In genomic region chr6:31469431-31469830, GRCm38 (mm10) we compare ENCODE assay signal across 21 mouse cellular contexts.
DNase-seq lines count a peak whose midpoint lies in the region; ATAC-seq lines count a peak whose summit lies in the region.
"Had no signal": no experiment of that assay in that cellular context is flagged by ENCODE, and none has a peak within 500 bp of the region (broad histone marks: within the 10 kb centered on the region; RNA-seq: fewer than 3 reads in every experiment).

No protein-coding gene starts in this region.

- H3K36me3 ChIP-seq in kidney, embryonic 14.5 days (ENCODE audit: control insufficient read depth, insufficient read depth, low read length) = peaks cover 25% of the 10 kb centered on the region

- ATAC-seq in kidney, embryonic 14.5 days (ENCODE audit: low FRiP score, low TSS enrichment) = no peak
- ATAC-seq: forebrain, embryonic 14.5 days; forebrain, embryonic 16.5 days had no signal

- H3K27ac ChIP-seq in kidney, embryonic 14.5 days (ENCODE audit: low read depth, low read length) = no peak overlapping the region
- H3K27ac ChIP-seq: embryonic facial prominence, embryonic 13.5 days; embryonic facial prominence, embryonic 15.5 days; forebrain, embryonic 10.5 days; forebrain, embryonic 12.5 days had no signal

- 94% methylated on average over 6 of the region's 6 CpGs for WGBS in kidney, embryonic 14.5 days

- no peaks in the 10 kb centered on the region for H3K4me1 ChIP-seq in kidney, embryonic 14.5 days (ENCODE audit: control insufficient read depth, insufficient read depth, low read length)
- H3K4me1 ChIP-seq: embryonic facial prominence, embryonic 13.5 days; embryonic facial prominence, embryonic 15.5 days; forebrain, embryonic 10.5 days; forebrain, embryonic 12.5 days had no signal

- H3K9me3 ChIP-seq in kidney, embryonic 14.5 days (ENCODE audit: control insufficient read depth, low read length) = no peaks in the 10 kb centered on the region
- H3K9me3 ChIP-seq: embryonic facial prominence, embryonic 13.5 days; embryonic facial prominence, embryonic 15.5 days; forebrain, embryonic 10.5 days; forebrain, embryonic 12.5 days had no signal

- H3K9ac ChIP-seq in kidney, embryonic 14.5 days (ENCODE audit: low read depth, low read length) = no peak overlapping the region
- H3K9ac ChIP-seq: embryonic facial prominence, embryonic 13.5 days; embryonic facial prominence, embryonic 15.5 days; forebrain, embryonic 12.5 days had no signal

- DNase-seq in kidney, adult 8-10 months = peak; percentile 19 to 43
- peak; percentile 38 to 60 for DNase-seq in kidney, postnatal 36 days
- DNase-seq in kidney, postnatal 4 days = no peak
- DNase-seq: adrenal gland, adult 2 months; adrenal gland, postnatal 10 days; adrenal gland, postnatal 25 days; cerebellum, adult 11 months; cerebellum, adult 18-20 months; cerebellum, adult 8-10 months; cerebellum, adult 9-11 months; cerebellum, postnatal 14 days; cerebellum, postnatal 36 days; embryo, embryonic 11 days had no signal

- no peak overlapping the region for H3K4me2 ChIP-seq in kidney, embryonic 14.5 days (replicated peaks; ENCODE audit: low read depth, low read length)
- H3K4me2 ChIP-seq: embryonic facial prominence, embryonic 13.5 days; embryonic facial prominence, embryonic 15.5 days; forebrain, embryonic 12.5 days had no signal

- H3K4me3 ChIP-seq in kidney, embryonic 14.5 days (ENCODE audit: low read length) = no peak overlapping the region
- H3K4me3 ChIP-seq: embryonic facial prominence, embryonic 13.5 days; embryonic facial prominence, embryonic 15.5 days; erythroblast, embryonic 14.5 days; forebrain, embryonic 10.5 days; forebrain, embryonic 12.5 days had no signal

- H3K27me3 ChIP-seq in kidney, embryonic 14.5 days (ENCODE audit: control insufficient read depth, insufficient read depth, low read length) = no peaks in the 10 kb centered on the region
- H3K27me3 ChIP-seq: embryonic facial prominence, embryonic 13.5 days; embryonic facial prominence, embryonic 15.5 days; forebrain, embryonic 12.5 days had no signal

Comparison
In these comparisons a context has a peak if more than half of its experiments do, and no peak if none do; other contexts are left out.
1. DNase-seq: peak in kidney, adult 8-10 months (2 of 2) and kidney, postnatal 36 days (2 of 2); none in kidney, postnatal 4 days (0 of 2).